Mouse (Mus musculus) heart, embryonic 14.5 days (tissue): Measurements from ENCODE around the gene Plekhs1. TPM values are rescaled to one million over a fixed set of nuclear protein-coding genes. Genes with fewer than 3 reads are reported as not detected.
"Not testable (repeated sequence)": the region's sequence is repeated elsewhere in the genome, so short reads cannot be mapped to it uniquely, and the experiment has no call there.

Experiments
- ATAC-seq: fragments of 200-750 bp; cut with Nextera tagmentation; 2 replicates; pipeline ENCODE4 v1.8.0; 2017; ENCODE audit warnings: low read depth, moderate TSS enrichment; ENCODE audit not compliant: insufficient number of reproducible peaks, insufficient read depth, low FRiP score
- H3K27ac ChIP-seq, 2 experiments: fragments of 200-500 bp in 1 of 2; fragments of 300-500 bp in 1 of 2; sonication (generic) in 1 of 2; replicated peaks in 1 of 2; 2 replicates each; pipeline ENCODE4 v1.5.1; 2012 to 2014; ENCODE audit warnings: low read depth in 2 of 2, low read length in 2 of 2, control low read depth in 1 of 2, mild to moderate bottlenecking in 1 of 2, mixed read lengths in 1 of 2; ENCODE audit not compliant: control insufficient read depth in 1 of 2, insufficient read depth in 1 of 2
- H3K27me3 ChIP-seq: fragments of 300-500 bp; sonication (generic); 2 replicates; pipeline ENCODE4 v1.6.1; 2014; ENCODE audit warnings: mild to moderate bottlenecking, low read length, control low read depth; ENCODE audit not compliant: control insufficient read depth, insufficient read depth
- H3K36me3 ChIP-seq: fragments of 300-500 bp; sonication (generic); 2 replicates; pipeline ENCODE4 v1.6.1; 2014; ENCODE audit warnings: mild to moderate bottlenecking, control low read depth, low read length, mixed read lengths; ENCODE audit not compliant: control insufficient read depth, insufficient read depth
- H3K4me1 ChIP-seq, 2 experiments: fragments of 200-500 bp in 1 of 2; fragments of 300-500 bp in 1 of 2; sonication (generic) in 1 of 2; 2 replicates each; pipeline ENCODE4 v1.6.1; 2012 to 2014; ENCODE audit warnings: low read length in 2 of 2, control low read depth in 1 of 2, mixed read lengths in 1 of 2; ENCODE audit not compliant: control insufficient read depth in 2 of 2, insufficient read depth in 2 of 2
- H3K4me2 ChIP-seq: fragments of 300-500 bp; sonication (generic); 2 replicates; pipeline ENCODE4 v1.6.1; 2014; ENCODE audit warnings: mild to moderate bottlenecking, low read length
- H3K4me3 ChIP-seq, 2 experiments: fragments of 200-500 bp in 1 of 2; fragments of 300-500 bp in 1 of 2; sonication (generic) in 1 of 2; 2 replicates each; pipeline ENCODE4 v1.5.1; 2012 to 2014; ENCODE audit warnings: low read length in 2 of 2, mild to moderate bottlenecking in 2 of 2, control low read depth in 1 of 2, low read depth in 1 of 2, moderate library complexity in 1 of 2; ENCODE audit not compliant: control insufficient read depth in 1 of 2, insufficient read depth in 1 of 2
- H3K9ac ChIP-seq: fragments of 300-500 bp; sonication (generic); 2 replicates; pipeline ENCODE4 v1.6.1; 2014; ENCODE audit warnings: mild to moderate bottlenecking, low read length
- H3K9me3 ChIP-seq: fragments of 300-500 bp; sonication (generic); 2 replicates; pipeline ENCODE4 v1.6.1; 2016; ENCODE audit warnings: low read length, control low read depth; ENCODE audit not compliant: control insufficient read depth
- WGBS: fragments of 180-500 bp; shearing (Covaris S2); extraction: QIAGEN DNeasy Blood & Tissue Kit; methylation state at CpG from one replicate; pipeline ENCODE4 v1.1.7; 2014; 5-methylcytosine and 5-hydroxymethylcytosine counted together
- polyA plus RNA-seq: library from polyadenylated mRNA; unstranded; fragments of >200 nt; fragmentation: Nextera tagmentation; extraction: Ambion mirVana; gene quantifications from 2 replicates; pipeline ENCODE4 v1.2.1, GENCODE M21; 2014

Plekhs1 gene
- polyA plus RNA-seq, 1 experiment from 2014 or later, result not detected

GRCm38 (mm10) chr19:56487339-56487738 lies 25.9 kb downstream of the Plekhs1 start:
- Histone ChIP-seq H3K4me3 (no peak overlapping the region), H3K9me3 (no peaks in the 10 kb centered on the region), H3K9ac (no peak overlapping the region), H3K36me3 (no peaks in the 10 kb centered on the region), H3K27ac (no peak overlapping the region), H3K27me3 (no peaks in the 10 kb centered on the region), H3K4me2 (no peak overlapping the region), H3K4me1 (peaks cover 11 to 12% of the 10 kb centered on the region in 2 experiments)
- ATAC-seq, result no peak
- 84% methylated on average over 2 of the region's 2 CpGs for WGBS

- no peaks in the 10 kb centered on the region for H3K9me3 ChIP-seq
- no peak for ATAC-seq
- H3K4me1 ChIP-seq, result peaks cover 10 to 11% of the 10 kb centered on the region in 2 experiments
- 80% methylated on average over 6 of the region's 6 CpGs for WGBS
- no peaks in the 10 kb centered on the region for H3K27me3 ChIP-seq
- no peak overlapping the region for H3K27ac ChIP-seq
- no peak overlapping the region for H3K4me2 ChIP-seq
- no peak overlapping the region for H3K9ac ChIP-seq
- H3K4me3 ChIP-seq, result no peak overlapping the region
- no peaks in the 10 kb centered on the region for H3K36me3 ChIP-seq
Observed at GRCm38 (mm10) chr19:56489601-56490000, 28.2 kb downstream of the Plekhs1 start.

- not testable (repeated sequence) for ATAC-seq, H3K9ac ChIP-seq
Observed at GRCm38 (mm10) chr19:56494157-56494556, 32.7 kb downstream of the Plekhs1 start.

GRCm38 (mm10) chr19:56503069-56503468 lies 41.6 kb downstream of the Plekhs1 start:
- WGBS, result no CpG with 5 or more reads among the region's 5 CpGs
- not testable (repeated sequence) for H3K27ac ChIP-seq, H3K36me3 ChIP-seq, ATAC-seq, H3K9ac ChIP-seq, H3K4me3 ChIP-seq, H3K9me3 ChIP-seq, H3K27me3 ChIP-seq, H3K4me2 ChIP-seq, H3K4me1 ChIP-seq

More at GRCm38 (mm10) chr19:56494157-56494556, 32.7 kb downstream of the Plekhs1 start:
- H3K27ac ChIP-seq, H3K9me3 ChIP-seq, H3K4me3 ChIP-seq, H3K36me3 ChIP-seq, H3K4me2 ChIP-seq, H3K4me1 ChIP-seq, H3K27me3 ChIP-seq: not testable (repeated sequence)
- no CpG with 5 or more reads among the region's 2 CpGs for WGBS

GRCm38 (mm10) chr19:56503525-56503924 lies 42.1 kb downstream of the Plekhs1 start:
- not testable (repeated sequence) for H3K36me3 ChIP-seq, H3K9ac ChIP-seq, H3K27ac ChIP-seq, H3K4me3 ChIP-seq, ATAC-seq, H3K4me2 ChIP-seq, H3K27me3 ChIP-seq, H3K9me3 ChIP-seq, H3K4me1 ChIP-seq
- WGBS, result no CpG with 5 or more reads among the region's 5 CpGs

GRCm38 (mm10) chr19:56511207-56511606 lies 49.8 kb downstream of the Plekhs1 start:
- no CpG with 5 or more reads among the region's 4 CpGs for WGBS
- ATAC-seq, result not testable (repeated sequence)

GRCm38 (mm10) chr19:56513527-56513926 lies 52.1 kb downstream of the Plekhs1 start:
- H3K36me3 ChIP-seq, H3K4me1 ChIP-seq, H3K27me3 ChIP-seq, H3K9me3 ChIP-seq, ATAC-seq, H3K9ac ChIP-seq, H3K4me2 ChIP-seq, H3K4me3 ChIP-seq, H3K27ac ChIP-seq: not testable (repeated sequence)
- WGBS, result no CpG with 5 or more reads among the region's 2 CpGs

More at GRCm38 (mm10) chr19:56511207-56511606, 49.8 kb downstream of the Plekhs1 start:
- H3K27me3 ChIP-seq, H3K9ac ChIP-seq, H3K36me3 ChIP-seq, H3K9me3 ChIP-seq, H3K27ac ChIP-seq, H3K4me3 ChIP-seq, H3K4me1 ChIP-seq, H3K4me2 ChIP-seq: not testable (repeated sequence)

GRCm38 (mm10) chr19:56519408-56519807 lies 58.0 kb downstream of the Plekhs1 start:
- not testable (repeated sequence) for H3K4me3 ChIP-seq, ATAC-seq
- no CpG with 5 or more reads among the region's 7 CpGs for WGBS

More at GRCm38 (mm10) chr19:56519408-56519807, 58.0 kb downstream of the Plekhs1 start:
- not testable (repeated sequence) for H3K9me3 ChIP-seq, H3K9ac ChIP-seq, H3K36me3 ChIP-seq, H3K4me2 ChIP-seq, H3K27me3 ChIP-seq, H3K4me1 ChIP-seq, H3K27ac ChIP-seq
